In genomic region chr5:148709111-148709771, GRCm38 (mm10) we compare ENCODE assay signal across 7 mouse cellular contexts.
DNase-seq lines count a peak whose midpoint lies in the region; ATAC-seq and TF ChIP-seq lines count a peak whose summit lies in the region.

No protein-coding gene starts in this region.

- H3K4me3 ChIP-seq in forebrain, embryonic 14.5 days (ENCODE audit: low read depth, low read length): no peak overlapping the region

- in situ Hi-C loops in Patski (cut with MboI; ENCODE audit: low pct_unique_long_range_greater_than_20kb): loop anchor here (10.0 kb wide), 1 partner anchor 86 kb away; no protein-coding TSS in a partner anchor

- H3K36me3 ChIP-seq in forebrain, embryonic 14.5 days (ENCODE audit: control insufficient read depth, insufficient read depth, low read length): no peaks in the 10 kb centered on the region

- 0 out of 2 replicates have a peak overlapping the region, but pooled peaks have one; percentile 41 for H3K27ac ChIP-seq in forebrain, embryonic 14.5 days (ENCODE audit: low read depth, low read length)

- DNase-seq in left cerebral cortex, adult 11 months (ENCODE audit: low spot score): peak; percentile 38
- DNase-seq in left cerebral cortex, postnatal 4 days: no peak
- no peak for DNase-seq in Patski (ENCODE audit: low read depth, low spot score)
- DNase-seq in forebrain, embryonic 14.5 days (ENCODE audit: low spot score): peak; percentile 33
- DNase-seq in right cerebral cortex, postnatal 14 days: peak; percentile 26
- DNase-seq in cerebellum, adult 18-20 months: no peak
- DNase-seq in cerebellum, adult 11 months: no peak

- WGBS in forebrain, embryonic 14.5 days: 35% methylated on average over 10 of the region's 10 CpGs

- peak overlapping the region; percentile 35 for H3K9ac ChIP-seq in forebrain, embryonic 14.5 days (ENCODE audit: low read length)

- CTCF ChIA-PET in Patski (lab: Charles Lee): no interaction called here

- no peak overlapping the region for H3K4me2 ChIP-seq in forebrain, embryonic 14.5 days (ENCODE audit: low read length)

- no peaks in the 10 kb centered on the region for H3K9me3 ChIP-seq in forebrain, embryonic 14.5 days (replicated peaks; ENCODE audit: control insufficient read depth, low read length)

- POLR2A ChIA-PET in Patski (lab: Charles Lee): interaction anchor here (0.8 to 1.1 kb wide), 2 partner anchors 21 to 83 kb away, joined by 3 to 4 read pairs; no protein-coding TSS in a partner anchor

- no peaks in the 10 kb centered on the region for H3K27me3 ChIP-seq in Patski
- H3K27me3 ChIP-seq in forebrain, embryonic 14.5 days (replicated peaks; ENCODE audit: control insufficient read depth, insufficient read depth, low read length): no peaks in the 10 kb centered on the region

- peaks cover 15% of the 10 kb centered on the region for H3K4me1 ChIP-seq in forebrain, embryonic 14.5 days (ENCODE audit: control insufficient read depth, insufficient read depth, low read length)

- intact Hi-C loops in left cerebral cortex, postnatal 4 days (cut with DNase I): no loop called here

- no peak for TF ChIP-seq CTCF in Patski (IDR thresholded peaks at IDR 0.05)

- peak; percentile 4 for ATAC-seq in Patski
- no peak for ATAC-seq in forebrain, embryonic 14.5 days

Comparison
In these comparisons a context has a peak if more than half of its experiments do, and no peak if none do; other contexts are left out.
1. DNase-seq: peak in left cerebral cortex, adult 11 months (single experiment), forebrain, embryonic 14.5 days (single experiment) and right cerebral cortex, postnatal 14 days (single experiment); none in left cerebral cortex, postnatal 4 days (single experiment), Patski (single experiment), cerebellum, adult 18-20 months (0 of 2) and cerebellum, adult 11 months (single experiment).